Mouse (Mus musculus): ENCODE data around the gene Cfap157. TPM values are rescaled to one million over a fixed set of nuclear protein-coding genes. Genes with fewer than 3 reads are reported as not detected.

The Cfap157 gene
- 0.90 and 1.2 TPM in 2 replicates for polyA plus RNA-seq (2016; fragmentation: Nextera tagmentation; extraction: Ambion mirVana)

DNA sequence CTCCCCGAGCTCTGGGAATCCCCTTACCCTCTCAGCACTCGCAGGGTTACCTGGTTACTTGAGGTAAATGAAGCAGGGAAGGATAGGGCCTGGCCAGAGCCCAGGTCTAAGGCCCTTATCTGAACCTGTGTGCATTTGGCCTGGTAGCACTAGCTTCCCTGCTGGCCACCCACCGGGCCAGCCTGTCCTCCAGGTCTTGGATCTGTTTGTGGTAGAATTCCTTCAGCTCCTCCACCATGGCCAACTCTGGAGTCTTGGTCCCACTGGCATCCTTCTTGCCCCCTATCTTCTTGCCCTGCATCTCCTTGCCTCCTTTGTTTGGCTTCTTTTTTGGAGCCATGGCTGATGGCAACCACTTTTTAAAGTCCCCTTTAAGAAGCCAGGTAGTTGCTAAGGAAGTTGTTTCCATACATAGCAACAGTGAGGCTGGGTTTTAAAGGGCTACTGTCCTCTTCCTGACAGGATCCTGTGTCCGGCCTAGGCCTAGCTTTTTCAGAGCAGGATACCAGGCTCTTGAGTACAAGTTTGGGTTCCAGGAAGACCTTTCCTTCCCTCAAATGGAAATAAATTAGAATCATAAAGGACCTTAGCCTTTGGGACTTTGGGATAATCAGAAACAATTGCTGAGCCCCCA is at the start of gene Cfap157:
TSS of gene Cfap157 (minus strand) at position 381 of the 634 bp plus-strand sequence.
- WGBS, result 77% methylated on average over 4 of the region's 4 CpGs
- Histone ChIP-seq H3K4me3 (no peak within 1 kb of the TSS), H3K36me3 (no peaks in the 10 kb centered on the region; the same call in 1 of the 2 replicates), H3K9me3 (replicated peaks) (no peaks in the 10 kb centered on the region), H3K27ac (replicated peaks) (no peak within 1 kb of the TSS), H3K27me3 (ENCODE audit: low read depth, poor library complexity, severe bottlenecking) (no peaks in the 10 kb centered on the region), H3K4me1 (peaks cover 4% of the 10 kb centered on the region; the same call in 1 of the 2 replicates)
- no peak for DNase-seq (ENCODE audit: low spot score)

- H3K4me1 ChIP-seq, result peaks cover 17% of the 10 kb centered on the region
- no peaks in the 10 kb centered on the region for H3K9me3 ChIP-seq (replicated peaks)
- H3K4me3 ChIP-seq, result no peak overlapping the region
- no peaks in the 10 kb centered on the region for H3K27me3 ChIP-seq (ENCODE audit: low read depth, poor library complexity, severe bottlenecking)
- no peak for DNase-seq (ENCODE audit: low spot score)
- 0 out of 2 replicates have a peak, but pooled peaks cover 2% of the 10 kb centered on the region for H3K36me3 ChIP-seq
- no peak overlapping the region for H3K27ac ChIP-seq (replicated peaks)
- 80% methylated on average over 11 of the region's 11 CpGs for WGBS
Observed at GRCm38 (mm10) chr2:32828979-32829676, 44.9 kb upstream of the Cfap157 start.

GRCm38 (mm10) chr2:32825796-32826195 is 41.6 kb upstream of the Cfap157 start:
- Histone ChIP-seq H3K27ac (replicated peaks) (no peak overlapping the region), H3K4me3 (no peak overlapping the region), H3K36me3 (peaks cover 5% of the 10 kb centered on the region; the same call in 1 of the 2 replicates), H3K9me3 (replicated peaks) (no peaks in the 10 kb centered on the region), H3K27me3 (ENCODE audit: low read depth, poor library complexity, severe bottlenecking) (no peaks in the 10 kb centered on the region), H3K4me1 (peaks cover 30% of the 10 kb centered on the region)
- WGBS, result 87% methylated on average over 6 of the region's 6 CpGs
- no peak for DNase-seq (ENCODE audit: low spot score)

GRCm38 (mm10) chr2:32824778-32825177 is 40.5 kb upstream of the Cfap157 start:
- Histone ChIP-seq H3K27me3 (ENCODE audit: low read depth, poor library complexity, severe bottlenecking) (no peaks in the 10 kb centered on the region), H3K4me1 (peaks cover 27% of the 10 kb centered on the region), H3K9me3 (replicated peaks) (no peaks in the 10 kb centered on the region), H3K27ac (replicated peaks) (peak overlapping the region; percentile 82), H3K36me3 (peaks cover 5% of the 10 kb centered on the region; the same call in 1 of the 2 replicates), H3K4me3 (no peak overlapping the region)
- DNase-seq (ENCODE audit: low spot score), result no peak
- WGBS, result 84% methylated on average over 1 of the region's 1 CpGs

DNA sequence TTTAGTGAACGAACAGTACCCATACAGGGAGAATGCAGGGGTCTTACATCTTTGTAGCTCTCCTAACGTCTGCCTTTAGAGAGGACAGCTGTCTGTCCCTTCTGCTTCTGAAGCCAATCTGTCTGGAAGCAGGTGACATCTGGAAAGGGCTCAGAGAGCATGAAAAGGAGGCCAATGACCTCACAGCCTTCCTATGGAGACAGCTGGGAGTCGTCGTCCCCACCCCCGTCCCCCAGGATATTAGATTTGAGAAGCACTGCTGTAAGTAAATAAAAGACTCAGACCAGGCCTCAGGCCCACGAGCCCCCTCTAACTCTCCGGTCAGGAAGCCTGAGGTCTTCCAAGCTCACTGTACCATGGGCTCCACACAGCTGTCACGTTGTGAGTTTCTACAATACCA is 40.0 kb upstream of the Cfap157 start:
- Histone ChIP-seq H3K27me3 (ENCODE audit: low read depth, poor library complexity, severe bottlenecking) (no peaks in the 10 kb centered on the region), H3K4me1 (peaks cover 23% of the 10 kb centered on the region), H3K4me3 (no peak overlapping the region), H3K27ac (replicated peaks) (peak overlapping the region; percentile 82), H3K9me3 (replicated peaks) (no peaks in the 10 kb centered on the region), H3K36me3 (peaks cover 5% of the 10 kb centered on the region)
- WGBS, result 56% methylated on average over 8 of the region's 8 CpGs
- DNase-seq (ENCODE audit: low spot score), result peak; percentile 29

- WGBS, result 76% methylated on average over 8 of the region's 8 CpGs
- Histone ChIP-seq H3K27ac (replicated peaks) (peak overlapping the region; percentile 82), H3K4me3 (no peak overlapping the region), H3K27me3 (ENCODE audit: low read depth, poor library complexity, severe bottlenecking) (no peaks in the 10 kb centered on the region), H3K9me3 (replicated peaks) (no peaks in the 10 kb centered on the region), H3K36me3 (peaks cover 5% of the 10 kb centered on the region), H3K4me1 (peaks cover 23% of the 10 kb centered on the region)
- DNase-seq (ENCODE audit: low spot score), result no peak
Observed at GRCm38 (mm10) chr2:32823579-32824154, 39.4 kb upstream of the Cfap157 start.

DNA sequence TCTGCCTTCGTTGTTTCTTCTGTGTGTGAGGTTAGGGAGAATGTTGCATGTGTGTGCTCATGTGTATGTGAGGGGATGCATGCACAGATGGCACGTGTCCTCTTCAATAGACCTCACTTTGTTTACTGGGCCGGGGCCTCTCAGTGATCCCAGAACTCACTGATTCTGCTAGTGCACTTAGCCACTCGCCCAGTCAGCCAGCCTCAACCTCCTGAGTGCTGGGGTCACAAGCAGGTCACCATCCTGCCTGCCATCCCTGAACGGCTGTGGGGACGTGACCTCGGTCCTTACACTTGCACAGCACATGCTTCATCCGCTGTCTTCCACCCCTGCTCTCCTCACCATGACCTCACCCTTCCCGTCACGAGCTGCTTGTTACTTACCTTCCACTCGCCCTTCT is 38.9 kb upstream of the Cfap157 start:
- no peaks in the 10 kb centered on the region for H3K27me3 ChIP-seq (ENCODE audit: low read depth, poor library complexity, severe bottlenecking)
- no peak overlapping the region for H3K4me3 ChIP-seq
- H3K27ac ChIP-seq (replicated peaks), result peak overlapping the region; percentile 82
- H3K36me3 ChIP-seq, result peaks cover 8% of the 10 kb centered on the region
- no peak for DNase-seq (ENCODE audit: low spot score)
- WGBS, result 82% methylated on average over 11 of the region's 11 CpGs
- H3K4me1 ChIP-seq, result peaks cover 23% of the 10 kb centered on the region
- no peaks in the 10 kb centered on the region for H3K9me3 ChIP-seq (replicated peaks)

GRCm38 (mm10) chr2:32822643-32823042 is 38.4 kb upstream of the Cfap157 start:
- Histone ChIP-seq H3K36me3 (peaks cover 14% of the 10 kb centered on the region), H3K9me3 (replicated peaks) (no peaks in the 10 kb centered on the region), H3K4me3 (no peak overlapping the region), H3K4me1 (peaks cover 23% of the 10 kb centered on the region), H3K27me3 (ENCODE audit: low read depth, poor library complexity, severe bottlenecking) (no peaks in the 10 kb centered on the region), H3K27ac (replicated peaks) (peak overlapping the region; percentile 82)
- DNase-seq (ENCODE audit: low spot score), result no peak
- WGBS, result 84% methylated on average over 6 of the region's 6 CpGs

GRCm38 (mm10) chr2:32821041-32821802 is 37.0 kb upstream of the Cfap157 start:
- DNase-seq (ENCODE audit: low spot score), result peak; percentile 40
- no peak overlapping the region for H3K27ac ChIP-seq (replicated peaks)
- H3K4me1 ChIP-seq, result peaks cover 23% of the 10 kb centered on the region
- WGBS, result 76% methylated on average over 11 of the region's 11 CpGs
- H3K36me3 ChIP-seq, result peaks cover 19% of the 10 kb centered on the region
- H3K9me3 ChIP-seq (replicated peaks), result no peaks in the 10 kb centered on the region
- no peaks in the 10 kb centered on the region for H3K27me3 ChIP-seq (ENCODE audit: low read depth, poor library complexity, severe bottlenecking)
- H3K4me3 ChIP-seq, result no peak overlapping the region

DNA sequence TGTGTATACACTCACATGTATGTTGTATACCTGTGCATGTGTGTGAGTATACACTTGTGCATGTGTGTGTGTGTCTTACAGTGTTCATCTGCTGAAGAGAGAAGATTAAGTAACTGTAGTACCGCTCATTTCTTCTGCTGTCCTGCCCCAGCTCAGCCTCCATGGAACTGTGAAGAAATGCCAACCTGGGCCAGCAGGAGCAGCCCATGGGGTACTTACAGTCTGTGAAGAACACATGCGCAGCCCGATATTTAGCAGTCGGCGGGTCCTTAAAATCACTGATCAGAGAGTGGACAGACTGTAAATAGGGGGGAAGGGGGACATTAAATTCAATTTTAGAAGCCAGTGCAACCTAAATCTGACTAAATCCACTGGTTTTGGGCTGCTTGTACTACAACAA is 34.0 kb upstream of the Cfap157 start:
- H3K4me3 ChIP-seq, result no peak overlapping the region
- no peaks in the 10 kb centered on the region for H3K9me3 ChIP-seq (replicated peaks)
- DNase-seq (ENCODE audit: low spot score), result no peak
- WGBS, result 94% methylated on average over 5 of the region's 5 CpGs
- no peak overlapping the region for H3K27ac ChIP-seq (replicated peaks)
- H3K4me1 ChIP-seq, result peaks cover 9% of the 10 kb centered on the region
- H3K36me3 ChIP-seq, result peaks cover 36% of the 10 kb centered on the region
- no peaks in the 10 kb centered on the region for H3K27me3 ChIP-seq (ENCODE audit: low read depth, poor library complexity, severe bottlenecking)

DNA sequence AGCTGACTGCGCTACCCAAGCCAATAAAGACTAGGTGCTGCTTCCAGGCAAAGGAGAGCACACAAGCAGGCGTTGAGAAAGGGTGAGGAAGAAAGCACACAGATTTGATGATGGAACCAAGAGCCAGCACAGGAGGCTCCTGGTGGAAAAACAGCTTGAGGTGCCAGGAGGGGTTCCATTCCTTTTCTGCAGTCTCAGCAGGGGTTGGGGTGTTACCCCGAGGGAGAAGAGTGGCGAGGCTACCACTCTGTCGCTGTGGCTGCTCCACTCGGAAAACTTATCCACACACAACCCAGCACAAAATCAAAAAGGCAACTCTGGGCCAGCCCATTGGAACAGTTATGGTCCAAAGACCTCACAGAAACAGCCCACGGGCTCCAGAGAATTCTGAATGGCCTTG is 33.4 kb upstream of the Cfap157 start:
- Histone ChIP-seq H3K4me3 (no peak overlapping the region), H3K27me3 (ENCODE audit: low read depth, poor library complexity, severe bottlenecking) (no peaks in the 10 kb centered on the region), H3K4me1 (peaks cover 2% of the 10 kb centered on the region), H3K36me3 (peaks cover 41% of the 10 kb centered on the region), H3K27ac (replicated peaks) (peak overlapping the region; percentile 49), H3K9me3 (replicated peaks) (no peaks in the 10 kb centered on the region)
- DNase-seq (ENCODE audit: low spot score), result no peak
- WGBS, result 72% methylated on average over 7 of the region's 7 CpGs

- peak overlapping the region; percentile 49 for H3K27ac ChIP-seq (replicated peaks)
- peaks cover 43% of the 10 kb centered on the region for H3K36me3 ChIP-seq
- H3K9me3 ChIP-seq (replicated peaks), result no peaks in the 10 kb centered on the region
- no peaks in the 10 kb centered on the region for H3K27me3 ChIP-seq (ENCODE audit: low read depth, poor library complexity, severe bottlenecking)
- no peaks in the 10 kb centered on the region for H3K4me1 ChIP-seq
- WGBS, result 85% methylated on average over 17 of the region's 17 CpGs
- no peak for DNase-seq (ENCODE audit: low spot score)
- no peak overlapping the region for H3K4me3 ChIP-seq
Observed at GRCm38 (mm10) chr2:32816946-32817581, 32.8 kb upstream of the Cfap157 start.
